Mouse (Mus musculus) kidney, adult 2 months (tissue): Measurements from ENCODE around the gene Gm49320.

Source experiments
- CTCF ChIP-seq: fragments of 200-500 bp; conservative IDR thresholded peaks from 2 replicates; pipeline ENCODE4 v1.5.1; 2011; ENCODE audit warnings: low read depth, mild to moderate bottlenecking, control low read depth, low read length, moderate library complexity, mixed read lengths; ENCODE audit not compliant: insufficient read depth, insufficient read length
- POLR2A ChIP-seq: fragments of 200-500 bp; IDR thresholded peaks from one replicate; pipeline ENCODE4 v1.6.1; 2011; ENCODE audit warnings: low read depth, low read length, control low read depth

DNA sequence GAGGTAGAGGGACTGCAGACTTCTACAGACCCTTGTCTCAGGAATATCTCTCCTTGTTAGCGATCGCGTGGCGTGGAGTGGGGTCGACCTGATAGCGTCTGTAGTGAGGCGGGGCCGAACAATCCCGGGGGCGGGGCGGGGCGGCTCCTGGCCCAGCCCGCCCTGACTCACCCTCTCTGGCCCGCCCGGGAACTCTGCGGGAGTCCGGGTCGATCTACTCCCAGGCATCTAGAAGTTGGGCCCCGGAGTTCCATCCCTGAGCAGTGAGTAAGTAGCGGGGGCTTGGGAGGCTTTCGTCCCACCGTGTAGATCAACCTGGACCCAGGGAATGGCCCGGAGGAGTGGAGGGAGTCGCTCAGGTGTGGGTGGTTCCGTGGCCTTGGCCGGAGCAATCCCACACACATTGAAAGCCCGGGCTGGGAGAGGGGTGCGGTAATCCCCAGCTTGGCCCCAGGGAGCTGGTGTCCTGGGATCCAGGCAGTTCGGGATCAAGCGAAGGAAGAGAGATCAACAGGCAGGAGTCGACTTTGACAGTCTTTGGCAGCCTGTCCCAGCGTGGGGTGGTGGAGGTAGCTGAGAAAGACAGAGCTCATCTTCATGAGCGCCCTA is 11.8 kb upstream of the Gm49320 start, which contains the start of gene Lrrc8e:
- TF ChIP-seq CTCF: no peak
- no peak for TF ChIP-seq POLR2A
